Mouse (Mus musculus): Measurements from ENCODE around the gene Fgg. TPM values are rescaled to one million over a fixed set of nuclear protein-coding genes. Genes with fewer than 3 reads are reported as not detected.
A peak's percentile ranks its signal among the peaks of the same experiment; 100 is the strongest.

Fgg gene
- polyA plus RNA-seq, 1 experiment: 2.4 TPM

- Histone ChIP-seq H3K27ac (replicated peaks; ENCODE audit: low read depth, low read length) (no peak overlapping the region), H3K4me3 (ENCODE audit: insufficient read depth, low read depth, low read length) (no peak overlapping the region), H3K4me1 (ENCODE audit: control insufficient read depth, insufficient read depth, insufficient read length, low read length) (no peaks in the 10 kb centered on the region)
Observed at GRCm38 (mm10) chr3:83046649-83047048, 39.1 kb downstream of the Fgg start.

- Histone ChIP-seq H3K4me1 (ENCODE audit: control insufficient read depth, insufficient read depth, insufficient read length, low read length) (no peaks in the 10 kb centered on the region), H3K4me3 (ENCODE audit: insufficient read depth, low read depth, low read length) (no peak within 1 kb of the TSS), H3K27ac (replicated peaks; ENCODE audit: low read depth, low read length) (no peak within 1 kb of the TSS)
Observed at GRCm38 (mm10) chr3:83049680-83050079, 42.2 kb downstream of the Fgg start, which contains the start of gene Fgb. Fgb (minus strand) TSS chr3:83049863.

- Histone ChIP-seq H3K4me1 (ENCODE audit: control insufficient read depth, insufficient read depth, insufficient read length, low read length) (no peaks in the 10 kb centered on the region), H3K27ac (replicated peaks; ENCODE audit: low read depth, low read length) (no peak overlapping the region), H3K4me3 (ENCODE audit: insufficient read depth, low read depth, low read length) (no peak overlapping the region)
Observed at GRCm38 (mm10) chr3:83050661-83051060, 43.1 kb downstream of the Fgg start.

GRCm38 (mm10) chr3:83052102-83052501 lies 44.6 kb downstream of the Fgg start:
- Histone ChIP-seq H3K4me1 (ENCODE audit: control insufficient read depth, insufficient read depth, insufficient read length, low read length) (peaks cover 3% of the 10 kb centered on the region; the same call in 1 of the 2 replicates), H3K4me3 (ENCODE audit: insufficient read depth, low read depth, low read length) (no peak overlapping the region), H3K27ac (replicated peaks; ENCODE audit: low read depth, low read length) (no peak overlapping the region)

GRCm38 (mm10) chr3:83053126-83053525 lies 45.6 kb downstream of the Fgg start:
- H3K4me1 ChIP-seq (ENCODE audit: control insufficient read depth, insufficient read depth, insufficient read length, low read length): peaks cover 3% of the 10 kb centered on the region; the same call in 1 of the 2 replicates
- no peak overlapping the region for H3K27ac ChIP-seq (replicated peaks; ENCODE audit: low read depth, low read length)
- no peak overlapping the region for H3K4me3 ChIP-seq (ENCODE audit: insufficient read depth, low read depth, low read length)

GRCm38 (mm10) chr3:83053758-83054157 lies 46.2 kb downstream of the Fgg start:
- no peak overlapping the region for H3K4me3 ChIP-seq (ENCODE audit: insufficient read depth, low read depth, low read length)
- H3K27ac ChIP-seq (replicated peaks; ENCODE audit: low read depth, low read length): no peak overlapping the region
- peaks cover 3% of the 10 kb centered on the region; the same call in 1 of the 2 replicates for H3K4me1 ChIP-seq (ENCODE audit: control insufficient read depth, insufficient read depth, insufficient read length, low read length)

GRCm38 (mm10) chr3:83054759-83055158 lies 47.2 kb downstream of the Fgg start:
- Histone ChIP-seq H3K4me1 (ENCODE audit: control insufficient read depth, insufficient read depth, insufficient read length, low read length) (peaks cover 3% of the 10 kb centered on the region; the same call in 1 of the 2 replicates), H3K27ac (replicated peaks; ENCODE audit: low read depth, low read length) (no peak overlapping the region), H3K4me3 (ENCODE audit: insufficient read depth, low read depth, low read length) (peak overlapping the region; percentile 54)

GRCm38 (mm10) chr3:83055281-83056038 lies 47.9 kb downstream of the Fgg start, which contains the start of gene Plrg1:
Plrg1 (plus strand) TSS chr3:83055522.
- H3K27ac ChIP-seq (replicated peaks; ENCODE audit: low read depth, low read length): peak within 1 kb of the TSS; percentile 72
- H3K4me1 ChIP-seq (ENCODE audit: control insufficient read depth, insufficient read depth, insufficient read length, low read length): peaks cover 3% of the 10 kb centered on the region; the same call in 1 of the 2 replicates
- H3K4me3 ChIP-seq (ENCODE audit: insufficient read depth, low read depth, low read length): peak within 1 kb of the TSS; percentile 88

GRCm38 (mm10) chr3:83057046-83057445 lies 49.5 kb downstream of the Fgg start:
- H3K27ac ChIP-seq (replicated peaks; ENCODE audit: low read depth, low read length): no peak overlapping the region
- peaks cover 3% of the 10 kb centered on the region; the same call in 1 of the 2 replicates for H3K4me1 ChIP-seq (ENCODE audit: control insufficient read depth, insufficient read depth, insufficient read length, low read length)
- H3K4me3 ChIP-seq (ENCODE audit: insufficient read depth, low read depth, low read length): no peak overlapping the region

Other genes with a start within 250 kb of the Fgg start
- not detected in 2 replicates for gene Rbm46, start 131.2 kb upstream of the Fgg start, polyA plus RNA-seq (2012; ENCODE audit: insufficient read depth, insufficient read length, missing spikeins)
- not detected in 2 replicates for gene Lrat, start 103.8 kb upstream of the Fgg start, polyA plus RNA-seq (2012; ENCODE audit: insufficient read depth, insufficient read length, missing spikeins)
- 1.8 TPM in 1 of 2 replicates, not detected in the other for gene Fga, start 18.4 kb downstream of the Fgg start, polyA plus RNA-seq (2012; ENCODE audit: insufficient read depth, insufficient read length, missing spikeins)
- gene Fgb, start 42.1 kb downstream of the Fgg start, polyA plus RNA-seq (2012; ENCODE audit: insufficient read depth, insufficient read length, missing spikeins): 1.1 TPM in 1 of 2 replicates, not detected in the other
- 20.1 and 21.7 TPM in 2 replicates for gene Plrg1, start 47.8 kb downstream of the Fgg start, polyA plus RNA-seq (2012; ENCODE audit: insufficient read depth, insufficient read length, missing spikeins)
- 0.12 TPM in 1 of 2 replicates, not detected in the other for gene Dchs2, start 120.2 kb downstream of the Fgg start, polyA plus RNA-seq (2012; ENCODE audit: insufficient read depth, insufficient read length, missing spikeins)

All from brown adipose tissue, adult 24 weeks (tissue).